Mouse (Mus musculus): ENCODE measurements around the gene Lmtk2.

Lmtk2 gene

GRCm38 (mm10) chr5:144100149-144100935, at the start of gene Lmtk2:
Gene Lmtk2 (plus strand): TSS chr5:144100436.
- peak; percentile 96 for DNase-seq

GRCm38 (mm10) chr5:144051268-144051667, 49.0 kb upstream of the Lmtk2 start:
- DNase-seq, result peak; percentile 8 to 9

DNA sequence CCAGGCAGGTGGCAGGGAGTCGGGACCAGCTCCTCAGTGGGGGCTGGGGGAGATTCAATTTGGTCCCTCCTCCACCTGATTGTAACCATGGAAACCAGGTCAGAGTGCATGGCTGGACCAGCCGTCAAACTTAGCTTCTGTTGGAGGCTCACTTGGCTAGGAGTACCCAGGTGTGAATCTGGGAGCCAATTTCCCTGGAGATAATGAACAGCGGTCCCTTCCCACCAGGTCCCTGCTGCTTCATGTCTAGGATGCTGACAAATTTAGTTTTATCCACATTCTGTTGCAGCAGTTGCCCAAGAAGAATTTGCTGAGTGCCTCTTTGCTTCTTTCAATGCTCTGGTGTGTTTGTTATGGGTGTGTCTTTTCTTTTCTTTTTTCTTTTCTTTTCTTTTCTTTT, 46.8 kb upstream of the Lmtk2 start:
- DNase-seq, result no peak

DNA sequence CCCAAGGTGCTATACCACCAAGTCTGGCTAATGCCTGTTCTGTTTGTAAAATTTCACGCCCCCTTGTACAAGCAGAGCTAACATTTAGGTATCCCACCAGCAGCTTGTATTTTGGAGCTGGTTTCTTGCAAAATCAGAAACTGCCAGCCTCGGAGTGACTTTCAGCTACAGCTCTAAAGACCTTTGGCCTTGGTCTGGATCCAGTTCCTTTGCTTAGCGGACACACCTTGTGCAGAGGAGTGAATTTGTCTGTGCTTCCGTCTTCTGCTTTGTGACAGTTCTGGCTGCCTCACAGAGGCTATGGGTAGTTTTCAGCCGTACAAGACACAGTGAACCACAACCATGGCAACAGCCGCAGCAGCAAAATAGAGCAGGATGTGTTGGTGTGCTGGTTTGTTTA, 45.9 kb upstream of the Lmtk2 start:
- no peak for DNase-seq

GRCm38 (mm10) chr5:144064093-144064492, 36.1 kb upstream of the Lmtk2 start:
- DNase-seq, result no peak

GRCm38 (mm10) chr5:144066036-144066435, 34.2 kb upstream of the Lmtk2 start:
- no peak for DNase-seq

GRCm38 (mm10) chr5:144070064-144070463, 30.2 kb upstream of the Lmtk2 start:
- DNase-seq, result no peak

DNA sequence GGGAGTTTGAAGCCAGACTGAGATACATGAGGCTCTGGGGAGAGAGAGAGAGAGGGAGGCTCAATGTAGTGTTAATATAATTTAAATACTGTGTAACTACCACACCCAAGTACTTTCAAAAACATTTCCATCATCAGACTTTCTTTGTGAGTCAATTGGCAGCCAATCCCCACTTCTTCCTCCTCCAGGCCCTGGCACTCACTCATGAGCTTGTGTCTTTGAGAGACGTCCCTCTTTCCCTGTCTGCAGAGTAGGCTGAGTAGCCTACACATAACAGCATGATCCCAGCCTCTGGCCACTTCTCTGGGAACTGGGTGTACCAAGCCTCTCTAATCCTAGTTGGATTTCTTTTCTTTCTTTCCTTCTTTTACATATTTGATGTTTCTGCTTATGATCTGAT, 29.0 kb upstream of the Lmtk2 start:
- DNase-seq, result no peak

GRCm38 (mm10) chr5:144077541-144077940, 22.7 kb upstream of the Lmtk2 start:
- DNase-seq, result no peak

GRCm38 (mm10) chr5:144080886-144081285, 19.4 kb upstream of the Lmtk2 start:
- DNase-seq, result no peak

DNA sequence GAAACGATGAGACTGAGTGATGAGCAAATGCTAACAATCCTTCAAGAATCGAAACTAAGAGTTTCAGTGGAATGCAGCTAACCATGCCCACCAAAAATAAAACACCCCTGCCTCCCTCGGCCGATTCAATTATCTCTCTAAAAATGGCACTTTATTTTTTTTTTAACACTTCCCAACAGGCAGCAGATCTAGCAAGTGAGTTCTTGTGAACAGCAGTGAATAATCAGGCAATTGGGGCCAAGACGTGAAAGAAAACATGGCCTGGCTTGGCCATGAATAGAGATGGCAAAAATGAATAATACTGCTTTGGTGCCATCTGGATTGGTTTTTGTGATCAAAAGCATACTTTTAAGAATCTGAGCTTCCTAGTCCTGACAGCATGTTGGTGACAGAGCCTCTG, 18.2 kb upstream of the Lmtk2 start:
- DNase-seq, result no peak

DNA sequence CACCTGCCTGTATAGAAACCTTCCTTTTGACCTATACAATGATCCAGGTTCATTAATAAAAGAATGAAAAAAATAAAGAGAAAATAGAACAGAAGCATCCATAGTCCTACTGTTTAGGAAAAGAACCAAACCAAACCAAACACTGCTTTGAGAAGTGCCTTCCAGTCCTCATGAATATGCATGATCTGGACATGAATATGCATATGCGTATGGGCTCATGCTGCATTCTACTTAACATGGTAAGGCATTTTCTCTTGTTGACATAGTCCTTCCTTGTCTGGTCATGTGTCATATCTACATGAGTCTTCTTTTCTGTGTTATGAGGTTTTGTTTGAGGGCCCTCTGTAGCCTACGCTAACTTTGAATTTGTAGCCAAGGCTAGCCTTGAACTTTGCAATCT, 16.7 kb upstream of the Lmtk2 start:
- DNase-seq, result no peak

- no peak for DNase-seq
Measured at GRCm38 (mm10) chr5:144084271-144084670, 16.0 kb upstream of the Lmtk2 start.

DNA sequence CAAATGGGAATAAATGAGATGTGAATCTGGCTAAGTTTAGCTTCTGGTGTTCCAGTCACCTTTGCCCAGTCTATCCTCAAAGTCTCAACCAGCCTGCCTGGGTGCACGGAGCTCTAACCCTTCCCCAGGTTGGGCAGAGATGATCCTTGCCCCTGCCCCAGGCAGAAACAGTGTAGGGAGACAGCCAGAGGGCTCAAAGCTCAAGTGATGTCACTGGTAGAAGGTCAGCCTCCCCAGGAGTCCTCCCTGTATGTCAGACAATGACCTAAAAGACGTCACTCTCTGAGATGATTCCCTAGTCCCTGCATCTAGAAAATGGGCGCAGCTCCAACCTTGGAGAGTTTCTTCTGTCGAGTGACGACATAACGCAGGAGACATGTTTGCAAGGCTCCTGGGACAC, 14.5 kb upstream of the Lmtk2 start:
- DNase-seq, result no peak

GRCm38 (mm10) chr5:144086494-144086893, 13.7 kb upstream of the Lmtk2 start:
- DNase-seq, result no peak

DNA sequence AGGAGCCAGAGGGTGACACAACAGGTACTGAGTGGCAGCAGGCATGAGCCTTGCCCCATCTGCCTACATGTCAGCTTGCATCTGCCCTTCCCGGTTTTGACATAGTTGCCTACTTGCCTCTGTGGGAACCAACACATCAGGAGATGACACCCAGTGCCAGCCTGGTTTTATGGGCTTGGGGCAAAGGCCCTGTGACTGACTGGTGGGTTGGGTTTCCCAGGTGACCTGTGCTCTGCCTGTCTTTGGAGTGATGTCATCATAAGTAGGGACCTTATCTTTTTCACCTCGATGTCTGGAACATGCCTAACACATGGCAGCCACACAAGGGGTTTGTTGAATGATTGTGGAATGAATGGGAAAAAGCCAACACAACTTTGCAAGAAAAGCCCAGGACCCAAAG, 11.9 kb upstream of the Lmtk2 start:
- DNase-seq, result no peak

GRCm38 (mm10) chr5:144095461-144095970, 4.7 kb upstream of the Lmtk2 start:
- DNase-seq, result no peak

DNA sequence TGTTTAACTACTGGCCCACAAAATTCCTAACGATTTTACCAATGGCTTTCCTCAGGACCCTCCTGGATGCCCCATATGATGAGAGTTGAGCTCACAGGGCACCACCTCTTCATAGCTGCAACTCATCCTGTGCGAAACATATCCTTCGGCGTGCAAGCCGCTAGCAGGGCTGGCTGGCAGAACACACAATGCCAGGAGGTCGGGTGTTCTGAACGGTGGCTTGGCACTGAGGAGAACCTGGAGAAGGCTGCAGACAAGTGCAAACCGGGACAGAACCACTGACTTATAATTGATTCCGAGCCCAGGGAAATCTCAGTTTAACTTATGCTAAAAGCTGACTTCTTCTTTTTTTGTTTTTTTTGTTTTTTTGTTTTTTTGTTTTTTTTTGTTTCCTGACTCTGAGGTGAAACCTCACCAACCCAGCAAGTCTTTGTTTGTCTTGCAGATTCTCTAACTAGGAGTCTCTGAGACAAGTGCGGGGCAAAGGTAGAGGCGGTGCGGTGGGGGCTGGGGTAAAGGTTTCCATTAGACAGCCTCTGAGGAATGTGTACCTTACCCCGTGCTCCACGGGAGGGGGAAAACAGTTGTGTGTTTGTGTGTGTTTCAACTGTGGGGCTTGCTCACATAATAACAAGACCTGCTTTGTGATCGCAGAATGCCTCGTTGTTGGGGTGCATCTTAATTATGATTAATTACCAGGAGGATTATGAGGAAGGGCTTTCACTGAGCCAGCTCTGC, 2.2 kb upstream of the Lmtk2 start:
- no peak for DNase-seq

GRCm38 (mm10) chr5:144098640-144098929, 1.7 kb upstream of the Lmtk2 start:
- no peak for DNase-seq

DNA sequence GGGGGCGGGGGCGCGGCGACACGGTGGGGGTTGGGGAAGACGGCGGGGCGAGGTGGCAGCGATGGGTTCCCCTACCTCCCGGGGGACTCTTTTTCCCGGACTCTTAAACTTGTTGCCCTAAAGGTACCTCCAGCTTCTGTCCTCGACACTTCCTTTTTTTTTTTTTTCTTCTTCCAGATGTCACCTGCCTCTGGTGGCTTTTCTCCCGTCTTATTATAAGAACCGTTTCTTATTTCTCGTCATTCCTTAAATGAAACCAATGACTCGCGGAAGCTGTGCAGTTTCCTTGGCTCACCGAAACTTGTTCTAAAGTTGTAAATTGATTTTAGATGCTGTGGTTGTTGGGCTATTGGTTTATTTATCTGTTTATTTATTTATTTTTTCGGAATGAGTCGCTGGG, 712 bp downstream of the Lmtk2 start:
- no peak for DNase-seq

- no peak for DNase-seq
Measured at GRCm38 (mm10) chr5:144105070-144105469, 4.8 kb downstream of the Lmtk2 start.

GRCm38 (mm10) chr5:144105471-144106129, 5.4 kb downstream of the Lmtk2 start:
- no peak for DNase-seq

DNA sequence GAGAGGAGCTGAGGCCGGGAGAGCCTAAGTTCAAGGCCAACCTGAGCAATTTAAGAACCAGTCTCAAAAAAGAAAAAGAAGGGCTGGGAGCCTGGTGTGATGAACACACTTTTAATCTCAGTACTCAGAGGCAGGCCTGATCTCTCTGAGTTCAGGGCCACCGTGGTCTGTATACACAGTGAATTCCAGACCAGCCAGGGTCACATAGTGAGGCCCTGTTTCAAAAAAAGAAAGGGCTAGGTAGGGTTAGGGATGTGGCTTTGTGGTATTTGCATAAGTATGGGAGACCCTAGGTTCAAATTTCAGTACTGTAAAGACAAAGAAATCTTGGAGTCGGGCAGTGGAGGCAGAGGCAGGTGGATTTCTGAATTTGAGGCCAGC, 5.9 kb downstream of the Lmtk2 start:
- DNase-seq, result no peak

- no peak for DNase-seq
Measured at GRCm38 (mm10) chr5:144109201-144109600, 9.0 kb downstream of the Lmtk2 start.

Data from thymus, postnatal 36 days (tissue).